Mouse (Mus musculus) WW6 (cell line): ENCODE data around the gene Col4a3bp.

Experiments used
- DNase-seq: peaks from one replicate; pipeline ENCODE4 v3.0.0-alpha.2; 2013; ENCODE audit warnings: low read depth, low spot score

Col4a3bp gene

GRCm38 (mm10) chr13:96542081-96542889 lies at the start of gene Col4a3bp, which contains the start of gene Polk:
TSS of gene Col4a3bp (plus strand) at chr13:96542618.
TSS of gene Polk (minus strand) at chr13:96542579.
- peak; percentile 93 for DNase-seq

- no peak for DNase-seq
Observed at GRCm38 (mm10) chr13:96496630-96497029, 45.8 kb upstream of the Col4a3bp start.

- DNase-seq, result no peak
Observed at GRCm38 (mm10) chr13:96499891-96500290, 42.5 kb upstream of the Col4a3bp start.

- DNase-seq, result no peak
Observed at GRCm38 (mm10) chr13:96505661-96506060, 36.8 kb upstream of the Col4a3bp start.

- DNase-seq, result no peak
Observed at GRCm38 (mm10) chr13:96506313-96506712, 36.1 kb upstream of the Col4a3bp start.

- no peak for DNase-seq
Observed at GRCm38 (mm10) chr13:96507541-96507940, 34.9 kb upstream of the Col4a3bp start.

- no peak for DNase-seq
Observed at GRCm38 (mm10) chr13:96510635-96511034, 31.8 kb upstream of the Col4a3bp start.

- DNase-seq, result no peak
Observed at GRCm38 (mm10) chr13:96511262-96511661, 31.2 kb upstream of the Col4a3bp start.

- DNase-seq, result no peak
Observed at GRCm38 (mm10) chr13:96511893-96512292, 30.5 kb upstream of the Col4a3bp start.

- no peak for DNase-seq
Observed at GRCm38 (mm10) chr13:96514154-96514942, 28.1 kb upstream of the Col4a3bp start.

GRCm38 (mm10) chr13:96516249-96516648 lies 26.2 kb upstream of the Col4a3bp start:
- no peak for DNase-seq

- DNase-seq, result no peak
Observed at GRCm38 (mm10) chr13:96517335-96517734, 25.1 kb upstream of the Col4a3bp start.

GRCm38 (mm10) chr13:96521294-96521693 lies 21.1 kb upstream of the Col4a3bp start:
- no peak for DNase-seq

- DNase-seq, result no peak
Observed at GRCm38 (mm10) chr13:96527022-96527421, 15.4 kb upstream of the Col4a3bp start.

GRCm38 (mm10) chr13:96527856-96528255 lies 14.6 kb upstream of the Col4a3bp start:
- no peak for DNase-seq

GRCm38 (mm10) chr13:96528776-96529175 lies 13.6 kb upstream of the Col4a3bp start:
- DNase-seq, result no peak

GRCm38 (mm10) chr13:96529542-96529941 lies 12.9 kb upstream of the Col4a3bp start:
- no peak for DNase-seq

GRCm38 (mm10) chr13:96530064-96530463 lies 12.4 kb upstream of the Col4a3bp start:
- DNase-seq, result no peak

- no peak for DNase-seq
Observed at GRCm38 (mm10) chr13:96532176-96532575, 10.2 kb upstream of the Col4a3bp start.

GRCm38 (mm10) chr13:96533742-96534141 lies 8.7 kb upstream of the Col4a3bp start:
- no peak for DNase-seq

- no peak for DNase-seq
Observed at GRCm38 (mm10) chr13:96536821-96537572, 5.4 kb upstream of the Col4a3bp start.

- no peak for DNase-seq
Observed at GRCm38 (mm10) chr13:96538103-96538502, 4.3 kb upstream of the Col4a3bp start.
